Mouse (Mus musculus): ENCODE results near the gene Relb. TPM values are rescaled to one million over a fixed set of nuclear protein-coding genes. Genes with fewer than 3 reads are reported as not detected.

The Relb gene
- total and polyA plus RNA-seq, 2 experiments from 2014 or later = 5.4 to 6.5 TPM

- Histone ChIP-seq H3K9ac (no peak overlapping the region), H3K27me3 (ENCODE audit: insufficient read depth, low read length) (no peaks in the 10 kb centered on the region; the same call in 1 of the 2 replicates), H3K36me3 (ENCODE audit: insufficient read depth) (no peaks in the 10 kb centered on the region), H3K9me3 (ENCODE audit: low read length) (no peaks in the 10 kb centered on the region), H3K4me3 (ENCODE audit: low read depth, low read length) (no peak overlapping the region), H3K4me1 (ENCODE audit: insufficient read depth) (no peaks in the 10 kb centered on the region), H3K27ac (ENCODE audit: low read depth, low read length) (no peak overlapping the region), H3K4me2 (ENCODE audit: low read depth) (no peak overlapping the region)
- 74% methylated on average over 7 of the region's 7 CpGs for WGBS
- DNase-seq = peak; percentile 38
- no peak for TF ChIP-seq CTCF (IDR thresholded peaks at IDR 0.05; ENCODE audit: low read depth)
- peak; percentile 30; the same call in 1 of the 2 replicates for ATAC-seq
These were observed 8.4 kb downstream of the Relb start for GRCm38 (mm10) chr7:19620811-19621210.

- peak; percentile 86 for ATAC-seq
- TF ChIP-seq CTCF (IDR thresholded peaks at IDR 0.05; ENCODE audit: low read depth) = peak; percentile 89
- Histone ChIP-seq H3K36me3 (ENCODE audit: insufficient read depth) (no peaks in the 10 kb centered on the region), H3K27me3 (ENCODE audit: insufficient read depth, low read length) (no peaks in the 10 kb centered on the region; the same call in 1 of the 2 replicates), H3K4me1 (ENCODE audit: insufficient read depth) (no peaks in the 10 kb centered on the region), H3K4me3 (ENCODE audit: low read depth, low read length) (peak overlapping the region; percentile 8), H3K9me3 (ENCODE audit: low read length) (no peaks in the 10 kb centered on the region), H3K4me2 (ENCODE audit: low read depth) (peak overlapping the region; percentile 36), H3K9ac (peak overlapping the region; percentile 33), H3K27ac (ENCODE audit: low read depth, low read length) (no peak overlapping the region)
- WGBS = 5% methylated on average over 35 of the region's 35 CpGs
- DNase-seq = peak; percentile 86
These were observed 10.0 kb downstream of the Relb start for GRCm38 (mm10) chr7:19619004-19619801.

- TF ChIP-seq CTCF (IDR thresholded peaks at IDR 0.05; ENCODE audit: low read depth) = no peak
- WGBS = 88% methylated on average over 12 of the region's 12 CpGs
- Histone ChIP-seq H3K9me3 (ENCODE audit: low read length) (no peaks in the 10 kb centered on the region), H3K9ac (no peak overlapping the region), H3K4me2 (ENCODE audit: low read depth) (no peak overlapping the region), H3K36me3 (ENCODE audit: insufficient read depth) (no peaks in the 10 kb centered on the region), H3K27me3 (ENCODE audit: insufficient read depth, low read length) (no peaks in the 10 kb centered on the region; the same call in 1 of the 2 replicates), H3K4me3 (ENCODE audit: low read depth, low read length) (no peak overlapping the region), H3K4me1 (ENCODE audit: insufficient read depth) (no peaks in the 10 kb centered on the region), H3K27ac (ENCODE audit: low read depth, low read length) (no peak overlapping the region)
- DNase-seq = no peak
- ATAC-seq = no peak
These were observed 14.1 kb downstream of the Relb start for GRCm38 (mm10) chr7:19615036-19615577.

- no peak overlapping the region for H3K27ac ChIP-seq (ENCODE audit: low read depth, low read length)
- no peaks in the 10 kb centered on the region for H3K36me3 ChIP-seq (ENCODE audit: insufficient read depth)
- no peaks in the 10 kb centered on the region for H3K4me1 ChIP-seq (ENCODE audit: insufficient read depth)
- H3K9ac ChIP-seq = no peak overlapping the region
- 78% methylated on average over 5 of the region's 5 CpGs for WGBS
- no peak overlapping the region for H3K4me3 ChIP-seq (ENCODE audit: low read depth, low read length)
- TF ChIP-seq CTCF (IDR thresholded peaks at IDR 0.05; ENCODE audit: low read depth) = no peak; the same call in 1 of the 2 replicates
- H3K9me3 ChIP-seq (ENCODE audit: low read length) = no peaks in the 10 kb centered on the region
- H3K27me3 ChIP-seq (ENCODE audit: insufficient read depth, low read length) = no peaks in the 10 kb centered on the region
- H3K4me2 ChIP-seq (ENCODE audit: low read depth) = no peak overlapping the region
- no peak for ATAC-seq
- no peak for DNase-seq
These were observed 18.3 kb downstream of the Relb start for GRCm38 (mm10) chr7:19610969-19611368.

GRCm38 (mm10) chr7:19609641-19610332 is 19.5 kb downstream of the Relb start:
- TF ChIP-seq CTCF (IDR thresholded peaks at IDR 0.05; ENCODE audit: low read depth) = no peak
- H3K9ac ChIP-seq = no peak overlapping the region
- WGBS = 92% methylated on average over 12 of the region's 12 CpGs
- no peak overlapping the region for H3K4me3 ChIP-seq (ENCODE audit: low read depth, low read length)
- no peaks in the 10 kb centered on the region for H3K27me3 ChIP-seq (ENCODE audit: insufficient read depth, low read length)
- H3K9me3 ChIP-seq (ENCODE audit: low read length) = no peaks in the 10 kb centered on the region
- no peaks in the 10 kb centered on the region for H3K4me1 ChIP-seq (ENCODE audit: insufficient read depth)
- no peak overlapping the region for H3K4me2 ChIP-seq (ENCODE audit: low read depth)
- H3K36me3 ChIP-seq (ENCODE audit: insufficient read depth) = no peaks in the 10 kb centered on the region
- no peak overlapping the region for H3K27ac ChIP-seq (ENCODE audit: low read depth, low read length)
- DNase-seq = no peak
- no peak for ATAC-seq

- peaks cover 15% of the 10 kb centered on the region for H3K4me1 ChIP-seq (ENCODE audit: insufficient read depth)
- H3K4me2 ChIP-seq (ENCODE audit: low read depth) = no peak overlapping the region
- no peaks in the 10 kb centered on the region for H3K9me3 ChIP-seq (ENCODE audit: low read length)
- ATAC-seq (no peak), DNase-seq (no peak)
- H3K27ac ChIP-seq (ENCODE audit: low read depth, low read length) = no peak overlapping the region
- 88% methylated on average over 5 of the region's 5 CpGs for WGBS
- H3K9ac ChIP-seq = no peak overlapping the region
- no peaks in the 10 kb centered on the region for H3K36me3 ChIP-seq (ENCODE audit: insufficient read depth)
- H3K27me3 ChIP-seq (ENCODE audit: insufficient read depth, low read length) = no peaks in the 10 kb centered on the region
- TF ChIP-seq CTCF (IDR thresholded peaks at IDR 0.05; ENCODE audit: low read depth) = 0 out of 2 replicates have a peak, but pooled peaks have one; percentile 10
- H3K4me3 ChIP-seq (ENCODE audit: low read depth, low read length) = no peak overlapping the region
These were observed 21.9 kb downstream of the Relb start for GRCm38 (mm10) chr7:19607291-19607690.

All from forebrain, postnatal 0 days (tissue).